Mouse (Mus musculus) neural tube, embryonic 14.5 days (tissue): ENCODE data around the gene Vgll3. TPM values are rescaled to one million over a fixed set of nuclear protein-coding genes. Genes with fewer than 3 reads are reported as not detected.

Experiments
- ATAC-seq: fragments of 200-750 bp; cut with Nextera tagmentation; 2 replicates; pipeline ENCODE4 v1.8.0; 2017; ENCODE audit warnings: low read depth, mild to moderate bottlenecking, moderate TSS enrichment, moderate library complexity
- H3K27ac ChIP-seq: fragments of 300-500 bp; sonication (generic); 2 replicates; pipeline ENCODE4 v1.5.1; 2014; ENCODE audit warnings: low read depth, mild to moderate bottlenecking, control low read depth, low read length, moderate library complexity, mixed read lengths
- H3K27me3 ChIP-seq: fragments of 300-500 bp; sonication (generic); 2 replicates; pipeline ENCODE4 v1.6.1; 2014; ENCODE audit warnings: low read length; ENCODE audit not compliant: control insufficient read depth, insufficient read depth
- H3K36me3 ChIP-seq: fragments of 300-500 bp; sonication (generic); 2 replicates; pipeline ENCODE4 v1.6.1; 2014; ENCODE audit warnings: low read length, mixed read lengths; ENCODE audit not compliant: control insufficient read depth, insufficient read depth
- H3K4me1 ChIP-seq: fragments of 300-500 bp; sonication (generic); 2 replicates; pipeline ENCODE4 v1.6.1; 2014; ENCODE audit warnings: low read length; ENCODE audit not compliant: control insufficient read depth, insufficient read depth
- H3K4me2 ChIP-seq: fragments of 300-500 bp; sonication (generic); 2 replicates; pipeline ENCODE4 v1.6.1; 2014; ENCODE audit warnings: mild to moderate bottlenecking, low read depth, low read length, control low read depth
- H3K4me3 ChIP-seq: fragments of 300-500 bp; sonication (generic); 2 replicates; pipeline ENCODE4 v1.5.1; 2014; ENCODE audit warnings: low read depth, low read length, control low read depth, mixed read lengths
- H3K9ac ChIP-seq: fragments of 300-500 bp; sonication (generic); replicated peaks from 2 replicates; pipeline ENCODE4 v1.6.1; 2014; ENCODE audit warnings: low read depth, mild to moderate bottlenecking, control low read depth, low read length, mixed read lengths
- H3K9me3 ChIP-seq: fragments of 300-500 bp; sonication (generic); 2 replicates; pipeline ENCODE4 v1.6.1; 2016; ENCODE audit warnings: low read length; ENCODE audit not compliant: control insufficient read depth
- WGBS: fragments of 180-500 bp; shearing (Covaris S2); extraction: QIAGEN DNeasy Blood & Tissue Kit; methylation state at CpG from one replicate; pipeline ENCODE4 v1.1.7; 2014; 5-methylcytosine and 5-hydroxymethylcytosine counted together
- polyA plus RNA-seq: library from polyadenylated mRNA; unstranded; fragments of >200 nt; fragmentation: Nextera tagmentation; extraction: Ambion mirVana; gene quantifications from 2 replicates; pipeline ENCODE4 v1.2.1, GENCODE M21; 2014

Gene Vgll3
- polyA plus RNA-seq, 1 experiment from 2014 or later, result 6.8 TPM

DNA sequence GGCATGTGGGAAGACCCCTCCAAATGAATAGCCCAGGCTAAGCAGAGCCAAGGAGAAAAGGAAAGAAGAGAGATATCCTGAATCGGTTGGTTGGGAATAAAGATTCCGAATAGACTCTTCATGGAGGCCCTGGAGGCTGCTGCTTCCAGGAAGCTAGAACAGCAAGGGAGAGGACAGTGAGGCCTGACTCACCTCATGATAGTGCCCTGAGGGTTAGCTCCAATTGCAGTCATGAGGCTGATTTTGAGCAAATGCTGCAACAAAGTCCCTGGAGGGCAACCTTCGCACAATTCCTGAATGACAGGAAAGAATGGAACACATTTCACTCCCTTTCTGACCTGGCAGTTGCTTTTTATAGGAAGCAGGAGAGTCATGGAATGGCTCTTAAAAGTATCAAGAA, 19.7 kb downstream of the Vgll3 start:
- Histone ChIP-seq H3K4me3 (no peak overlapping the region), H3K9me3 (no peaks in the 10 kb centered on the region), H3K27ac (no peak overlapping the region), H3K4me2 (no peak overlapping the region), H3K27me3 (no peaks in the 10 kb centered on the region), H3K36me3 (no peaks in the 10 kb centered on the region), H3K9ac (no peak overlapping the region), H3K4me1 (no peaks in the 10 kb centered on the region)
- no peak for ATAC-seq
- 74% methylated on average over 3 of the region's 3 CpGs for WGBS

DNA sequence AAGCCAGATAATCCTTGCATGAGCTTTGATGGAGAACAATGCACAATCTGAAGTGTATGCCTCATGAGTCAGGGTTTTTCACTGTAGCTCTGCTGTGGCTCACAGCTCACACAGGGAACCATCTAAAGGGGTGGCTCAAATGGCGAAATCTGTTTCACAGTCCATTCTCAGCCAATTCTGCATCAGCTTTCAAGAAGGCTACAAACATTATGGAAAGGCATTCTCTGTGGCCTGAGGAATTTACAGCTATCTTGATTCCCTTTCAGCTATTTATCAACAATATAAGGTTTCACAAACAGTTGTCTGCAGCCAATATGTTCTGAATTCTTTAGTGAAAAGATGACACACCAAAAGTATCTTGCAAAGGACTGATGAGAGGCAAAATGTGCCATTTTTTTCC, 35.1 kb downstream of the Vgll3 start:
- ATAC-seq, result no peak
- H3K4me3 ChIP-seq, result no peak overlapping the region

DNA sequence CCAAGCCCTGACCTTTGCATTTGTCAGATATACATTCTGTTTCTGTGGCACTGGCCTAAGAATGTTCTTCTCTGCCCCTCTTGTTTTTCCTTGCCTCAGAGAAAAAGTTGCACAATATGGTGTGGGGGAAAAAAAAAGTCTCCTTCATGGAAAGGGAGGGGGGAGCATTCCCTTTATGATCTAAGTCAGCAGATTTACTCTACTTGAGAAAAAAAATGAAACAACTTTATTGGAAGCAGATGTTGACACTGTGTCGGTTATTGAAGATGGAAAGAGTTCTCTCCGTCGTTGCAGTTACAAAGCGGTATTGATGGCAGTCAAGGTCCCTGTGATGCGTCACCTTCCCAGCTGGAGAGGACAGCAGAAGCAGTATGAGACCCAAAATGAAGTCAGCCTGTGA, 49.4 kb downstream of the Vgll3 start:
- 68% methylated on average over 5 of the region's 5 CpGs for WGBS
- no peaks in the 10 kb centered on the region for H3K36me3 ChIP-seq
- no peaks in the 10 kb centered on the region for H3K4me1 ChIP-seq
- no peak for ATAC-seq
- no peaks in the 10 kb centered on the region for H3K9me3 ChIP-seq
- no peak overlapping the region for H3K27ac ChIP-seq
- no peak overlapping the region for H3K9ac ChIP-seq
- no peaks in the 10 kb centered on the region for H3K27me3 ChIP-seq
- H3K4me2 ChIP-seq, result no peak overlapping the region
- H3K4me3 ChIP-seq, result no peak overlapping the region

More for the DNA sequence above, 35.1 kb downstream of the Vgll3 start:
- Histone ChIP-seq H3K4me2 (no peak overlapping the region), H3K27ac (no peak overlapping the region), H3K9ac (no peak overlapping the region), H3K4me1 (no peaks in the 10 kb centered on the region), H3K36me3 (no peaks in the 10 kb centered on the region), H3K27me3 (no peaks in the 10 kb centered on the region), H3K9me3 (no peaks in the 10 kb centered on the region)
- 87% methylated on average over 1 of the region's 1 CpGs for WGBS

- no peak overlapping the region for H3K4me3 ChIP-seq
- H3K4me1 ChIP-seq, result no peaks in the 10 kb centered on the region
- ATAC-seq, result no peak
- no peak overlapping the region for H3K4me2 ChIP-seq
- 77% methylated on average over 2 of the region's 2 CpGs for WGBS
- no peak overlapping the region for H3K27ac ChIP-seq
- no peaks in the 10 kb centered on the region for H3K36me3 ChIP-seq
- H3K27me3 ChIP-seq, result no peaks in the 10 kb centered on the region
- no peaks in the 10 kb centered on the region for H3K9me3 ChIP-seq
- no peak overlapping the region for H3K9ac ChIP-seq
Measured at GRCm38 (mm10) chr16:65867927-65868326, 52.9 kb downstream of the Vgll3 start.

DNA sequence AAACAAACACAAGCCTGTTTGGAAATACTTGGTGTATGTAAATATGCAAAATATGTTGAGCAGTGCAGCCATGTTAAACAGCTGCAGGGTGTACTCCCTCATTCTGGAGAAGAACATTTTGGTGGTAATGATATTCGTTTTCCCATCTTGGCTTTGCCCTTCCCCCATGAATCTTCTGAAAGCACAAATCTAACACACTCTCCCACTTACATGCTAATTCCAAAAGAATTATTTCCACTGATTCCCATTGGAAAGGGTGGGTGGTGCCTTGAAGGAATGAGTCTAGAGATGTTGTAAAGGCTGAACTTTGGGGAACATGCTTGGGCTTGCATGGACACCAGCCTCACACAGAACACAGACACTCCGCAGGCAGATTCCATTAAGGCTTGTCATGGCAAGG, 53.9 kb downstream of the Vgll3 start:
- no peak overlapping the region for H3K9ac ChIP-seq
- ATAC-seq, result no peak
- no peaks in the 10 kb centered on the region for H3K36me3 ChIP-seq
- H3K9me3 ChIP-seq, result no peaks in the 10 kb centered on the region
- H3K4me2 ChIP-seq, result no peak overlapping the region
- no peak overlapping the region for H3K27ac ChIP-seq
- H3K4me3 ChIP-seq, result no peak overlapping the region
- H3K27me3 ChIP-seq, result no peaks in the 10 kb centered on the region
- no peaks in the 10 kb centered on the region for H3K4me1 ChIP-seq
- WGBS, result 83% methylated on average over 2 of the region's 2 CpGs

GRCm38 (mm10) chr16:65888940-65889339, 73.9 kb downstream of the Vgll3 start:
- no peak for ATAC-seq
- Histone ChIP-seq H3K27me3 (no peaks in the 10 kb centered on the region), H3K4me2 (no peak overlapping the region)

More at GRCm38 (mm10) chr16:65888940-65889339, 73.9 kb downstream of the Vgll3 start:
- no peak overlapping the region for H3K4me3 ChIP-seq
- H3K9ac ChIP-seq, result no peak overlapping the region
- H3K36me3 ChIP-seq, result no peaks in the 10 kb centered on the region
- 85% methylated on average over 4 of the region's 4 CpGs for WGBS
- H3K9me3 ChIP-seq, result no peaks in the 10 kb centered on the region
- H3K4me1 ChIP-seq, result no peaks in the 10 kb centered on the region
- no peak overlapping the region for H3K27ac ChIP-seq
